Mouse (Mus musculus) lung, embryonic 16.5 days (tissue): Measurements from ENCODE around the gene Arl14ep. TPM values are rescaled to one million over a fixed set of nuclear protein-coding genes. Genes with fewer than 3 reads are reported as not detected.

Experiments used
- polyA plus RNA-seq: library from polyadenylated mRNA; unstranded; fragments of >200 nt; fragmentation: Nextera tagmentation; extraction: Ambion mirVana; gene quantifications from 2 replicates; pipeline ENCODE4 v1.2.1, GENCODE M21; 2015

Arl14ep gene
- polyA plus RNA-seq, 1 experiment from 2014 or later: 43.7 TPM

Other genes with a start within 250 kb of the Arl14ep start
- not detected in 2 replicates for gene Fshb, start 85.2 kb upstream of the Arl14ep start, polyA plus RNA-seq